Mouse (Mus musculus) frontal cortex, adult 2 months (tissue): ENCODE data around the gene Elmsan1. TPM values are rescaled to one million over a fixed set of nuclear protein-coding genes. Genes with fewer than 3 reads are reported as not detected.

Experiments
- DNase-seq, 2 experiments: peaks; one replicate each; pipeline ENCODE4 v3.0.0; 2022; ENCODE audit warnings: low spot score in 1 of 2; ENCODE audit errors: extremely low spot score in 1 of 2
- polyA plus RNA-seq: library from polyadenylated mRNA; depleted of rRNA; stranded (reverse); fragments of >200 nt; gene quantifications from 2 replicates; pipeline ENCODE4 v1.2.3, GENCODE M21; 2012

Gene Elmsan1
- polyA plus RNA-seq, 1 experiment, result 8.7 TPM

DNA sequence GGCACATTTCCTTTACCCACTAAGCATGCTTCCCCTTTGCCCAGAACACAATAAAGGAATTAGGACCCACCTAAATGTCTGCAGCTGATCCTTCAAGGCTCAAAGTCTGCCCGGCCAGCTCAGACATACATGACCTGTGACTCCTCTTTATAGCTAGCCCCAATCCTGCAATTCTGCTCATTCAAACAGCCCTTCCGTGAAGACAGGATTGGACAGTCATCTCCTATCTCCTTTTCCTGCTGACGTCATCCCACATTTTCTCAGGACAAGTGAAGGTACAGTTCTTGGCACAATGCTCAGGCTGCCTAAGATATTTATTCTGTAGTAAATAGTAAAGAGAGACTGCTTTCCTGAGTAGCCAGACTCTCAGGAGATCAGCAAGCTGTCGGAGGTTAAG lies 1.6 kb downstream of the Elmsan1 start:
- no peak for DNase-seq

DNA sequence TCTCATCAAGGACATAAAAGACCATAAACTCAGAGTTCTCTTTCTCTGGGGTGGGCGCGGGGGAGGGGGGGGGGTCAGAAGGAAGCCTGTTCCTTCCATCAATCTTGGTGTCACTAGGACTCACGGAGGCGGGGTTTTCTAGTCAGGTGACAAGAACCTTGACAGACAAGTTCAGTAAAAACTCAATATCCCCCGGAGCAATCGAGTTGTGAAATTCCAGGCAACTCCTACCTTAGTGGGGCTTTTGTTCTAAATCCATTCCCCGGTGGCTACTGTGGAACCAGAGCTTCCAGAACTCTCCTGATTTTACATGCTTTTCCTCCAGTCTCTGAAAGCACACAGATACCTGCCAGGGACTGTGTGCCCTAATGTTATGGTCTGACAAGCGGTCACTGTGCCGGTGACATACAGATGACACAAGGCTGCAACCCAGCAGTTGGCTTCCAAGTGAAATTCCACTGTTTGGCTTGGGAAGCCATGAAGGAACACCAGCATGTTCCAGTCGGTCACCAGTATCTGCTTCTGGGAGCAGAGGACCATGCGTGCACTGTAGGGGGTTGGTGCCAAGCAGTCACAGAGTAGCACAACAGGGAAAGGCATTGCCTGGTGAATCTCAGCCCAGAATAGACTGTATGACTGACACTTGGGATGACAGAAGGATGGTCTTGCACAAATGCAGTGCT lies 2.8 kb downstream of the Elmsan1 start:
- no peak for DNase-seq

DNA sequence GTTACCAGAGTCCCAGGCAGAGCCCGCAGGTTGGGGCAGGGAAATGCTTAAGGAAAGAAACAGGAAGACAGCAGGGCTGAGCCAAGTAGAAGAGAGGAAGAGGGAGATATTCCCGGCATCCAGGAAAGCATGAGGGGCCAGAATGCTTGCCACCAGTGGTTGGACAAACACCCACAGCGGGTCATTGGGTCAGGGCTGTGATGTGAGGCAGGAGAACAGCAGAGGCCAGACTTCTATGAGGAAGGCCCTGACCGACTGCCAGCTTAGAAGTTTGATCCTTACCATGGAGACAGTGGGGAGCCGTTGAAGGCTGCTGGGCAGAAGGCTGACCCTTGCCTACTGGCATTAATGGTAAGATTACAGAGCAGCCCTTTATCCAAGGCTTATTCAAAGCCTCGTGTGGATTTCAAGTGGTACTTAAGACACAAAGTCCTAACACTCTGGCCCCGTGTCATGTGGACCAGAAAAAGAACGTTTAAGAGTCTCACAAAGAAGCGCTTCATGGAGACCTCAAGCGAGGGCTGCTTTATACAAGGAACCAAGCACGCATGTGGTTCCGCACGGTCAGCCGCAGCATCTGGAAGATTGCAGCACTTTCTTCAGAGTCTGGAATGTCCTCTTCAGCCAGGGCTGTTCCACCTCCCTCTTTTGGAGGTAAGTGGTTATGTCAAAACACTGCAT lies 4.0 kb downstream of the Elmsan1 start:
- DNase-seq, result no peak

DNA sequence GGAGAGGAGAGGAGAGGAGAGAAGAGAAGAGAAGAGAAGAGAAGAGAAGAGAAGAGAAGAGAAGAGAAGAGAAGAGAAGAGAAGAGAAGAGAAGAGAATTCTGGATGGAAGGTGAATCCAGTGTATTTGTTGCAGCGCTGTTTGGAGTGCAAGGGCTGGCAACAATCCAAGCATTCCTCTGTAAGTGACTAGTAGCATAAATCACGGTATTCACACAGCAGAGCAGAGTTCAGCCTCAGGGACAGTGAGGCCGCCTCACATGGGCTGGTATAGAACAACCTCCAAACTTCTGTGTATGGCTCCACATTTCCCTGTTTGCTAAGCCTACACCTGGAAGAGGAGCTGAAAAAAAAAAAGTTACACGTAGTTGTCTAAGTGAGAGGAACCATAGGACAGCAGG lies 6.4 kb downstream of the Elmsan1 start:
- no peak for DNase-seq

DNA sequence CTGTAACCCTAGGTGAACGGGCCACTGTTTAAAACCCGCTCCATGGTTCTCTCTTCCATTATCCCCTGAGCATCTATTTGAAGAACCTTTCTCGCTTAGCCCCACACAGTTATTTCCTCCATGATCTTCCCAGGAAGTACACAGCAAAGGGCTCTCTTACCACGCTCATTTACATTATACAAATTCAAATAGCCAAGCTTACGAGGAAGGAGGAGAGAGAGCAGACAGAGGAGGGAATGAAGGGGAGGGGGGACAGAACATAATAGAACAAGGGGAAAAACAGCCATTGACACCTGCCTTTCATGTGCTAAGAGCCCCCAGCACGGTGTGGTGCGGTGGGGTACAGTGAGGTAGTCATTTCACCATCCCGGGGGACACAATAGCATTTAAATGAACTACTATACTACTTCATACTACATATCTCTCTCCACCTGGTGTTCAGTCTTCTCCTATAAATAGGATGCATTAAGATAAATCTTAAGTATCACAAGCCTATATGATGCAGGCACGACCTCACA lies 7.6 kb downstream of the Elmsan1 start:
- DNase-seq, result no peak

DNA sequence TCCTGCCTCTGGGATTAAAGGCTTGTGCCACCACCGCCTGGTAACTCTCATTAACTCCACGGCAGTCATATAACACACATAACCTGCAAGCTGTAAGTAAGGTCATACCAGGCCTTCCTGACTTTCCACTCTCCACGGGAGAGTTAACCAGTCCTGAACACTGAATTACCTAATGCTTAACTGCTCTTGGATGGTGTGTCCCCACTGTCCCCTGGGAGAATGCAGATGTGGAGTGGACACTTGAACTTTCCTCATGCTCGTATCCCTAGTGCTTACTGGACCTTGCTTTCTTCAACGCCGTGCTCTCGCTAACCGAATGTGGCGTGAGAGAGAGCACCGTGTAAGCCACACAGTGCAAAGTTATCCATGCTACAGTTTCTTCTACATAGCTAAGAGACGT lies 8.4 kb downstream of the Elmsan1 start:
- DNase-seq, result no peak

DNA sequence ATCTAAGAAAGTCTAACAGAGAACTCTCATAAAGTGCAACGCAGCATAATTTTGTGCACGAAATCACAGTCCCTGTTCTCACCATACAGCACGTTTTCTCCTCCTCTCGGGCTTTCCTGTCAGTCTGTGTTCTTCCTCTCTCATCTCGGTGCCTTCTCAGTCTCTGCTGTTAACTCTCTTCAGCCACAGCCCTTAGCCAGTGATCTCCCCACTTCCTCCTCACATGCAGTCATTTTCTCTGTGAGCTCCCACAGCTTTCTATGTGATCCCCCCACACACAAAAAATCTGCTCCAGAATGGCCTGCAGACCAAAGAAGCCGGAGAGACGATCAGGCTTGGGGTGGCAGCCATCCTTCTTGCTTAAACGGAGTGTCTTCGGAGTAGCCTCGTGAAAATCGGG lies 9.6 kb downstream of the Elmsan1 start:
- no peak for DNase-seq

DNA sequence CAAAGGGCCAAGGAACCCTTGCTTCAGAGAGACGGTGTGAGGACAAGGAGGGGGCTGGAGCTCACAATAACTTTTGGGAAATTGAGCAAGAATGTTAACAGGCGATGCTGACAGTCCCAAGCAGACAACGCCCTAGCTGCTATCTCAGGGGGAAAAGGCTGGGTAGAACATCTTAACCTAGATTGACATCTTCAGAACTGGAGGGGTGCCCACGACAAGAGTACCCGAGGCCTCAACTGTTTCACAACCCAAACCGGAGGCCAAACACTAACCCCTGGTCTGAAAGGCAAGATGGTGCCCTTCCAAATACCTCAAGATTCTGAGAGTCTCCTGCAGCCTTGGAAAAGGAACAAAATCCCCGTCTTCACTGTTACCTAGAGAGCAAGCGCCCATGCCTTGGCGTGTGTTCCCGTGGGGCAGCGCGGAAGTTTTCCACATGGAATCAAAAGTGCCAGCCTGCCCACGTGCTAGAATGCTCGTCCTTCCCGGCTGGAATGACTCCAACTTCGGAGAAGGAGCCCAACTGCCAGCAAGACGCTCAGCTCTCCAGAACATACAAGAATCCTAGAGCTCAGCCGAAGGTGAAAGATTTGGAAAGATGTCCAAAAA lies 11.4 kb downstream of the Elmsan1 start:
- DNase-seq, result no peak

DNA sequence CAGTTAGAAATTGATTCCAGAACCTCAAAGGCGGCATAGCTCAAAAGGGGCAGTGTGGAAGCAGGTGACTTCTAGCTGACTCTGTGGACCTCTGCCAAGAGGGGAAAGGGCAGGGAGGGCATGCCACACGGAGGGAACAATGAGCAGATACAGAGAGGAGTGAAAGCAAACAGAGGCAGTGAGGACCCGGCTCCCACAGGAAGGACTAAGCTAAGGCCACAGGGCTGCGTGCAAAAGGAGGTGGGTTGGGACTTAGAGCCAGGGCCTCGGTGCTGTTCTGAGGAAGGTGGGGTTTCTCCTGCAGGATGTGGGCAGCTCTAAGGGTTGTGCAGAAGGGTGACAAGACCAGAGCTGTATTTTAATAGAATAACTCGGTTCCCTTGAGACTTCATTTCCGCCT lies 12.2 kb downstream of the Elmsan1 start:
- no peak for DNase-seq

DNA sequence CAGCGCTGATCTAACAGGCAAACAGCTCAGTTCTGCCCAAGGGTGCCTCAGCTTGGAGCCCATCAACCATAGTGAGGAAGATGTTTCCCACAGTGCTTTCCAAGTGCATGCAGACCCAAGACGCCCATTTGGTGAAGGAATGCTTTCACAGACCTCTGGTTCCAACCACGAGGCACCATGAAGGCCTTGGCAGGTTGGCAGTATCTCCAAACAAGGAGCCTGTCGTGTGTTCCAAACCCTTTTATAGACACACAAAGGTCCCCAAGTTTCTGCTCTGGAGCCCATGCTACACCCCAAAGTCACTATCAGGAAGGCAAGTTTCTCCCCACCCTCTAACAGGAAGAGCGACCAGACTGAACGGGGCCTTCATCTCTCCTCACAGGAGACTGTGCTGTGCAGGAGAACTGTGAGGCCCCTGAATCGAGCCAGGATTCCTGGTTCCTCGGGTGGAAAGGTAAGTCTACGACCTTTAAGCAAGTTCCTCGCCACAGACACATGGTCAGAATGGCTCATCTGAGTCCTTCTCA lies 13.0 kb downstream of the Elmsan1 start:
- no peak for DNase-seq

DNA sequence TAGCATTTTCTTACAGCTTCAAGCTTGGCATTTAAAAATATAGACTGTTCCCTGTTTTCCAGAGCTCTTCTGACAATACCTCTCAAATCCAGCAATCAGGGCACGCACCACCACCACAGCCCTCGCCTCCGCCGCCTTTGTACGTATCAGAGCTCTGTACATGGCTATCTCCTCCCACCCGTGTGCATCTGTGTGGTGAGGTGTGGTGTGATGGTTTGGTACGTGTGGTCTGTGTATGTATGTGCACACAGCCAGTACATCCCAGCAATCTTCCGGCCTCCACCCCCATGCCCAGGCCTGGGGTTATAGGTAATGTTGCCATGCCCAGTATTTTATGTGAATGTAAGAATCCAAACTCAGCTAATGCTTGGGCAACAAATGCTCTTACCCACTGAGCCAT lies 14.0 kb downstream of the Elmsan1 start:
- no peak for DNase-seq

DNA sequence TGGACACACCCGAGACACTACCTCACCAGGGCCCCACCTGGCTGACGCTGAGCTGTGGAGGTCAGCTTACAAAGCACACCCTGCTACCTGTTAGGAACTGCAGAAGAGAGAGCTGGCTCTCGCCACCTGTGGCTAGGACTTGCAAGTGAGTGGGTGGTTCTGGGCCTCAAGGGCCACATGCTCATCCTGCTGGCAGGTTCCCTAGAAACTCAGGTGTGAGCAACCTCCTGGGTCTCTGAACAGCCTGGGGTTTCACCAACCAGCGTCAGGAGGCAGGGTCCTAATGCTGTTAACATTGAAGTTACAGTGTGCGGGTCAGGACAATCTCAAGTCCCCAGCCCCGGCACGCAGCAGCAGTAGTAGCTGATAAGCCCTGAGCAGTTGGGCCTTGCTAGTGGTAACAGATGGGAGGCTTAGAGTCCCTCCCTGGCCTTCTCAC lies 14.9 kb downstream of the Elmsan1 start:
- no peak for DNase-seq

DNA sequence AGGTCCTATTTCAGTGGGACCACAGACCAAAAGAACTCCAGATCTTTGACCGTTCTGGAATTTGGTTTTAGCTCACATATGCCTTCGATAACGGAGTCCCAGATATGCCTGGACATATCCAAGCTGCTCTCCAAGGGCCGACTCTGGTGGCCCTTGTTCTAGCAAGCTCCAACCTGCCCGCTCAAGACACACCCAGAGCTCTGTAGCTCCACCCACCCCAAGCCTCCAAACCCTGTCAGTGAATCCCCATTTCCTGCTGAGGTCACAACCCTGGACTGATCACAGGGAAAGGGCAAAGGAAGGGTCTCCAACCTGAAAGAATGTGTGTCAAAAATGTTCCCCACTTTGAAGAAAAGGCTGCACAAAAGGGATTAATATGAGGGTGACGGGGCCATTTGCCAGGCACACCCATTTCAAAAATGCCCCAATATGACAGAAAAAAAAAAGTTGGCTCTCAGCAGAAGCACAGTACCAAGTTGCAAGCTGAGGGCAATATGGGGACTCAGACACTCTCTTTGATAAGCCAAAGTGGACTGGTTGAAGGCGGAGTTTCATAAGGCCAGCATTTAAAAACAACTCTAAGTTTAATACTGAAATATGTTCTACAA lies 15.4 kb downstream of the Elmsan1 start:
- DNase-seq, result no peak

DNA sequence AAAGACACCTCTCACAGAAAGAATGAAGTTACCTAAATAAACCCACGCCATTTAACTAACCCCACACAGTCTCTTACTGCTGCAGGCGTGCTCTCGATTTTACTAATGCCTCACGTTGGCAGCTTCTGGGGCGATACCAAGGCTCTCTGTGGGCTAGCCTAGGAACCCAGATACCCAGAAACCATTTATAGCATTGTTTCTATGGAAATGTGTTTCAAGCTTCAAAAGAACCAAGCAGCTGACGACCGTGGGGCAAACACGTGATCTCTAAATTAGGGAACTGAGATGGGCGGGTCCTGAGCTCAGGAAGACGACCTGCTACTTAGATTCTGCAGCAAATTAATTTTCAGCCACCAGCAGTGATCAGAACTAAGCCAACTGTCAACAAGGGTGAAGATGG lies 16.1 kb downstream of the Elmsan1 start:
- DNase-seq, result no peak

DNA sequence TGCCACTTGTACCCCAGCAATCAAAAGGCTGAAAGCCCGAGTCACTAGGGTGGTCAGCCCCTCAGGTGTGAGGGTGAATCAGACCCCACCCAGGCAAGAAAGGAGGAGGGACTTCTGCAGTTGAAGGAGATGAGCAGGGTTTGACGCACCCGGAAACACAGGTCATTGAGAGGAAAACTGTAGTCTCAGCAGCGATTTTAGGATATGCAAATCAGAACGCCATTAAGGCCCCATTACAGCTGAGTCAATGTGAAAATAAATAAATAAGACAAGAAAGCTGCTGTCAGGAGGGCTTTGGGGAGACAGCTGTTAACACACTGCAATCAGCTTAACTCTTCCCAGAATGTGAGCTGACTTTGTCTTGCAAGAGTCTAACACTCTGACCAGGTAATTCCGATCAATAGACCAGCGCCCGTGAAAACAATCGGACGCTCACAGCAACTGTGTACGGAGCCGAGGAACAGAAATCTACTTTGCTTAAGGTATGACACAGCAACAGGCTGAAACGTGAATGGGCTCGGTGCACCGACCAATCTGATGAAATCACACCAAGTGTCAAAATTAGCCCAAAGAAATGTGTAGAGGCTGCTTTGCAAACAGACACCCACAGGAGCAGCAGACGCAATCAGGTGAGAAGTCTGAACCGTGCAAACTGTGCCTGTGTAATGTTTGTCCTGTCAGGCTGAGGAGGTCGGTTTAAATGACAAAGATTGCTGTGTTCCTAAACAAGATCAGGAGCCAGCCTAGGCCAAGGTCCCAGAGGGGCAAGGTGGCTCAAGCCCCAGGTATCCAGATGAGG lies 16.8 kb downstream of the Elmsan1 start:
- DNase-seq, result no peak

DNA sequence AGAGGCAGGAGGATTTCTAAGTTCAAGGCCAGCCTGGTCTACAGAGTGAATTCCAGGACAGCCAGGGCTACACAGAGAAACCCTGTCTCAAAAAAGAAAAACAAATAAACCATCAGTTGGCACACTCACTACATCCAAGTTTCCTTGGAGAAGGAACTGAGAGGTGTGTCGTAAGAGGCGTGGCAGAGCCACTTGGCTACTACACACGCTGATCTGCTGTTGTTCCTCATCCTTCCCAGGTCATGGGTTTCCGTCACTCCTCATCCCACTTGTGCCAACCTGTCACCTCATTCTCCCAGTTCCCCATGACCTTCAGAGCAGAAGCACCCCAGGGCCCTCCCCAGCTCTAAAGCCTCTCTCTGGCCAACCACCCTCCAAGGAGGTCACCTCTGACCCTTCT lies 17.5 kb downstream of the Elmsan1 start:
- DNase-seq, result no peak

DNA sequence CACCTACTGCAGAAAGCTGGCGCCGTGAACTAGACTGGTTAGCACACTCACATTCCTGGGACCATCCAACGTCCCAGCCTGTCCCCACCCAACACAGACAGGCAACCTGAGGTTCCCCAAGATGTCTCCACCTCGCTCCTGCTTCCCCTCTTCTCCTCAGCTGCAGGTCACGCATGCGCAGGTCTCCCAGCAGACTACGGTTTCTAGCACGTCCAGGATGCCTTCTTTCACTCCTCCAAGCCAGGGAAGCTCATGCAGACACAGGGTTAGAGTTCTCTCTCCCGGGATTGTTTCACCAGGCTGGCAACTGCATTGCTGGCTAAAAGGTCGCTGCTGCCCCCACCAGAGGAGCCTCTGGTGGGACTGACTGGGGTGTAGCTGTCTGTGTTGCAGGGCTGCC lies 19.8 kb downstream of the Elmsan1 start:
- no peak for DNase-seq

DNA sequence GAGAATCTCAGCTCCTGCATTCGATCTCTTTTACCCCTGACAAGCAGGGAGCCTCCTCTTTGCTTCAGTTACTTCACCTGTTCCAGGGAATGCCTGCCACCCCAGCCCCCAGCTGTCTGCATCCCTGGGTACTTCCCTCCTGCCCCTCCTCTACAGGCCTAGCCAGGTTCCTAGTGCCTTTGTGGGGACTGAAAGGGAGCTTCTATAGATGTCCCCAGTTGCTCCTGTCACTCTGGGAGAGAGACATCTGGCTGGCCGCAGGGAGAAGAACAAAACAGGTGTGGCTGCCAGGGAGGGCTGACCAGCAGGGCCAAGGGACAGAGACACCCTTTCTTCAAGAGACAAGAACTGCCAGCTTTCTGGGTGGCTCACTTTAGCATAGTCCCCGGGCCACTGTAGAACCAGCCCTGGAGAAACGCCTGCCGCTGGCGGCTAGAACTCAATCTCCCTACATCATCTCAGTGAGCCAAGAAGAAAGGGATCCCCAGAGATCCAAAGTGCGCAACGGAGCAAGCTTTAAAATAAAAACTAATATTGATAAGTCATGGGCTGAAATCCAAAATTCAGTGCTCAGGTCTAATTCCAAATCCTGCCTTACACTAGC lies 20.5 kb downstream of the Elmsan1 start:
- DNase-seq, result no peak

DNA sequence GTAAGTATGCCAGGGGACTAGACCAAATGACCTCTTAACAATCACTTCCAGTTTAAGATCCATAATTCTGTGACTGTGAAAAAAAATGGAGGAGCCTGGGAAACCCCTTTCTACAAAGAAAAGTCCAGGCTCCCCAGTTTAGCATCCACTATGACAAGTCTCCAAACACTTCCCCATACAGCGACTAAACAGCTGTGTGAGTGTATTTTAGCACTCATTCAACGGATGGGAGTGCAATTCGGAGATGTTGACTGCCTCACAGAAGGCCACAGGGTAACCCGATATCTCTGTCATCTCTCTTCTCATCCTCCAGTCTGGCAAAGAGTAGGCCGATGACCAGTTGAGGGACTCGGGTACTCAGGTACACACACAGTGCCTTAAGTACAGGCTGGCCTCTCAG lies 23.5 kb downstream of the Elmsan1 start:
- no peak for DNase-seq
